Mouse (Mus musculus): Measurements from ENCODE around the gene Mthfd1l.
"Not testable (repeated sequence)": the region's sequence is repeated elsewhere in the genome, so short reads cannot be mapped to it uniquely, and the experiment has no call there.

Gene Mthfd1l

GRCm38 (mm10) chr10:4071069-4071844 lies 98.3 kb downstream of the Mthfd1l start:
- in situ Hi-C loops (cut with MboI; ENCODE audit: unreplicated experiment in 2 of 2): no loop called here

- in situ Hi-C loops (cut with MboI; ENCODE audit: unreplicated experiment in 2 of 2): no loop called here
These were observed 99.0 kb downstream of the Mthfd1l start for GRCm38 (mm10) chr10:4071845-4072345.

GRCm38 (mm10) chr10:4072491-4072890 lies 99.6 kb downstream of the Mthfd1l start:
- in situ Hi-C loops (cut with MboI; ENCODE audit: unreplicated experiment in 2 of 2): not testable (repeated sequence)

- in situ Hi-C loops (cut with MboI; ENCODE audit: unreplicated experiment in 2 of 2): no loop called here
These were observed 105.4 kb downstream of the Mthfd1l start for GRCm38 (mm10) chr10:4078220-4078840.

GRCm38 (mm10) chr10:4078979-4079630 lies 106.2 kb downstream of the Mthfd1l start:
- in situ Hi-C loops (cut with MboI; ENCODE audit: unreplicated experiment in 2 of 2): no loop called here

GRCm38 (mm10) chr10:4079643-4080244 lies 106.8 kb downstream of the Mthfd1l start:
- in situ Hi-C loops (cut with MboI; ENCODE audit: unreplicated experiment in 2 of 2): loop anchor here in 1 of 2 experiments (5.0 kb wide), 1 partner anchor 32 kb away; no protein-coding TSS in a partner anchor

GRCm38 (mm10) chr10:4083609-4084008 lies 110.7 kb downstream of the Mthfd1l start:
- in situ Hi-C loops (cut with MboI; ENCODE audit: unreplicated experiment in 2 of 2): loop anchor here in 1 of 2 experiments (5.0 kb wide), 1 partner anchor 36 kb away; no protein-coding TSS in a partner anchor

GRCm38 (mm10) chr10:4084907-4085306 lies 112.0 kb downstream of the Mthfd1l start:
- in situ Hi-C loops (cut with MboI; ENCODE audit: unreplicated experiment in 2 of 2): loop anchor here in 1 of 2 experiments (5.0 kb wide), 2 partner anchors 38 to 247 kb away; no protein-coding TSS in a partner anchor

- in situ Hi-C loops (cut with MboI; ENCODE audit: unreplicated experiment in 2 of 2): loop anchor here in 1 of 2 experiments (5.0 kb wide), 1 partner anchor 247 kb away; no protein-coding TSS in a partner anchor
These were observed 112.6 kb downstream of the Mthfd1l start for GRCm38 (mm10) chr10:4085363-4086141.

GRCm38 (mm10) chr10:4087563-4087962 lies 114.6 kb downstream of the Mthfd1l start:
- in situ Hi-C loops (cut with MboI; ENCODE audit: unreplicated experiment in 2 of 2): loop anchor here in 1 of 2 experiments (5.0 kb wide), 1 partner anchor 245 kb away; no protein-coding TSS in a partner anchor

GRCm38 (mm10) chr10:4088744-4089414 lies 116.0 kb downstream of the Mthfd1l start:
- in situ Hi-C loops (cut with MboI; ENCODE audit: unreplicated experiment in 2 of 2): loop anchor here in 1 of 2 experiments (5.0 kb wide), 1 partner anchor 243 kb away; no protein-coding TSS in a partner anchor

- in situ Hi-C loops (cut with MboI; ENCODE audit: unreplicated experiment in 2 of 2): loop anchor here (5.0 to 10.0 kb wide), 3 partner anchors 43 to 242 kb away; partner anchors contain the start of gene Akap12 (in 2 of the 2)
These were observed 117.0 kb downstream of the Mthfd1l start for GRCm38 (mm10) chr10:4089885-4090284.

- in situ Hi-C loops (cut with MboI; ENCODE audit: unreplicated experiment in 2 of 2): loop anchor here (5.0 to 10.0 kb wide), 3 partner anchors 46 to 239 kb away; partner anchors contain the start of gene Akap12 (in 2 of the 2)
These were observed 120.1 kb downstream of the Mthfd1l start for GRCm38 (mm10) chr10:4092990-4093389.

GRCm38 (mm10) chr10:4094093-4094817 lies 121.3 kb downstream of the Mthfd1l start:
- in situ Hi-C loops (cut with MboI; ENCODE audit: unreplicated experiment in 2 of 2): loop anchor here (5.0 to 10.0 kb wide), 3 partner anchors 47 to 238 kb away; partner anchors contain the start of gene Akap12 (in 2 of the 2)

- in situ Hi-C loops (cut with MboI; ENCODE audit: unreplicated experiment in 2 of 2): loop anchor here (10.0 kb wide), 1 partner anchor 169 kb away; the partner anchor contains the start of gene Akap12 (in 2 of the 2)
These were observed 123.2 kb downstream of the Mthfd1l start for GRCm38 (mm10) chr10:4096151-4096550.

GRCm38 (mm10) chr10:4100007-4100406 lies 127.1 kb downstream of the Mthfd1l start:
- in situ Hi-C loops (cut with MboI; ENCODE audit: unreplicated experiment in 2 of 2): no loop called here

- in situ Hi-C loops (cut with MboI; ENCODE audit: unreplicated experiment in 2 of 2): no loop called here
These were observed 133.0 kb downstream of the Mthfd1l start for GRCm38 (mm10) chr10:4105676-4106528.

Data from v-Abl transformed pro-B cells (cell line).